Mouse (Mus musculus): ENCODE measurements around the gene Itsn2. TPM values are rescaled to one million over a fixed set of nuclear protein-coding genes. Genes with fewer than 3 reads are reported as not detected.
A peak's percentile ranks its signal among the peaks of the same experiment; 100 is the strongest.

The Itsn2 gene
- polyA plus RNA-seq, 1 experiment from 2014 or later = 44.0 TPM

- no peak for DNase-seq (ENCODE audit: low spot score)
- Histone ChIP-seq H3K4me2 (ENCODE audit: low read depth, low read length) (no peak overlapping the region), H3K36me3 (ENCODE audit: control insufficient read depth, insufficient read depth, low read length) (peaks cover 58% of the 10 kb centered on the region), H3K9me3 (ENCODE audit: control insufficient read depth, low read length) (no peaks in the 10 kb centered on the region), H3K4me1 (ENCODE audit: control insufficient read depth, insufficient read depth, low read length) (no peaks in the 10 kb centered on the region), H3K27ac (replicated peaks; ENCODE audit: low read depth, low read length) (no peak overlapping the region), H3K27me3 (replicated peaks; ENCODE audit: control insufficient read depth, insufficient read depth, low read length) (no peaks in the 10 kb centered on the region), H3K9ac (ENCODE audit: low read depth, low read length) (no peak overlapping the region), H3K4me3 (ENCODE audit: low read depth, low read length) (no peak overlapping the region)
- ATAC-seq (ENCODE audit: low read depth) = no peak
- 85% methylated on average over 4 of the region's 4 CpGs for WGBS
These were observed 115.9 kb downstream of the Itsn2 start for GRCm38 (mm10) chr12:4708296-4708695.

GRCm38 (mm10) chr12:4708881-4709604, 116.6 kb downstream of the Itsn2 start:
- H3K4me3 ChIP-seq (ENCODE audit: low read depth, low read length) = no peak overlapping the region
- no peaks in the 10 kb centered on the region for H3K27me3 ChIP-seq (replicated peaks; ENCODE audit: control insufficient read depth, insufficient read depth, low read length)
- H3K9ac ChIP-seq (ENCODE audit: low read depth, low read length) = no peak overlapping the region
- DNase-seq (ENCODE audit: low spot score) = peak; percentile 62
- 84% methylated on average over 8 of the region's 8 CpGs for WGBS
- peaks cover 59% of the 10 kb centered on the region for H3K36me3 ChIP-seq (ENCODE audit: control insufficient read depth, insufficient read depth, low read length)
- ATAC-seq (ENCODE audit: low read depth) = peak; percentile 90
- H3K9me3 ChIP-seq (ENCODE audit: control insufficient read depth, low read length) = no peaks in the 10 kb centered on the region
- no peak overlapping the region for H3K4me2 ChIP-seq (ENCODE audit: low read depth, low read length)
- no peak overlapping the region for H3K27ac ChIP-seq (replicated peaks; ENCODE audit: low read depth, low read length)
- no peaks in the 10 kb centered on the region for H3K4me1 ChIP-seq (ENCODE audit: control insufficient read depth, insufficient read depth, low read length)

GRCm38 (mm10) chr12:4709926-4710325, 117.5 kb downstream of the Itsn2 start:
- H3K9me3 ChIP-seq (ENCODE audit: control insufficient read depth, low read length) = no peaks in the 10 kb centered on the region
- no peaks in the 10 kb centered on the region for H3K27me3 ChIP-seq (replicated peaks; ENCODE audit: control insufficient read depth, insufficient read depth, low read length)
- H3K9ac ChIP-seq (ENCODE audit: low read depth, low read length) = no peak overlapping the region
- 92% methylated on average over 7 of the region's 7 CpGs for WGBS
- H3K4me1 ChIP-seq (ENCODE audit: control insufficient read depth, insufficient read depth, low read length) = no peaks in the 10 kb centered on the region
- no peak overlapping the region for H3K4me2 ChIP-seq (ENCODE audit: low read depth, low read length)
- H3K36me3 ChIP-seq (ENCODE audit: control insufficient read depth, insufficient read depth, low read length) = peaks cover 59% of the 10 kb centered on the region
- H3K27ac ChIP-seq (replicated peaks; ENCODE audit: low read depth, low read length) = no peak overlapping the region
- ATAC-seq (ENCODE audit: low read depth) (no peak), DNase-seq (ENCODE audit: low spot score) (no peak)
- H3K4me3 ChIP-seq (ENCODE audit: low read depth, low read length) = no peak overlapping the region

GRCm38 (mm10) chr12:4713361-4713760, 120.9 kb downstream of the Itsn2 start:
- DNase-seq (ENCODE audit: low spot score) (no peak), ATAC-seq (ENCODE audit: low read depth) (no peak)
- Histone ChIP-seq H3K27me3 (replicated peaks; ENCODE audit: control insufficient read depth, insufficient read depth, low read length) (no peaks in the 10 kb centered on the region), H3K27ac (replicated peaks; ENCODE audit: low read depth, low read length) (no peak overlapping the region), H3K36me3 (ENCODE audit: control insufficient read depth, insufficient read depth, low read length) (peaks cover 42% of the 10 kb centered on the region), H3K9ac (ENCODE audit: low read depth, low read length) (no peak overlapping the region), H3K4me1 (ENCODE audit: control insufficient read depth, insufficient read depth, low read length) (no peaks in the 10 kb centered on the region; the same call in 1 of the 2 replicates), H3K4me3 (ENCODE audit: low read depth, low read length) (no peak overlapping the region), H3K4me2 (ENCODE audit: low read depth, low read length) (no peak overlapping the region), H3K9me3 (ENCODE audit: control insufficient read depth, low read length) (no peaks in the 10 kb centered on the region)
- 72% methylated on average over 4 of the region's 4 CpGs for WGBS

GRCm38 (mm10) chr12:4715606-4716005, 123.2 kb downstream of the Itsn2 start:
- DNase-seq (ENCODE audit: low spot score) = no peak
- H3K27me3 ChIP-seq (replicated peaks; ENCODE audit: control insufficient read depth, insufficient read depth, low read length) = no peaks in the 10 kb centered on the region

GRCm38 (mm10) chr12:4717417-4717816, 125.0 kb downstream of the Itsn2 start:
- Histone ChIP-seq H3K9me3 (ENCODE audit: control insufficient read depth, low read length) (no peaks in the 10 kb centered on the region), H3K27me3 (replicated peaks; ENCODE audit: control insufficient read depth, insufficient read depth, low read length) (no peaks in the 10 kb centered on the region), H3K36me3 (ENCODE audit: control insufficient read depth, insufficient read depth, low read length) (peaks cover 9% of the 10 kb centered on the region), H3K4me3 (ENCODE audit: low read depth, low read length) (no peak overlapping the region), H3K9ac (ENCODE audit: low read depth, low read length) (no peak overlapping the region), H3K4me2 (ENCODE audit: low read depth, low read length) (peak overlapping the region; percentile 29), H3K4me1 (ENCODE audit: control insufficient read depth, insufficient read depth, low read length) (no peaks in the 10 kb centered on the region; the same call in 1 of the 2 replicates), H3K27ac (replicated peaks; ENCODE audit: low read depth, low read length) (no peak overlapping the region)
- peak; percentile 66 for DNase-seq (ENCODE audit: low spot score)
- peak; percentile 92 for ATAC-seq (ENCODE audit: low read depth)
- 8% methylated on average over 7 of the region's 7 CpGs for WGBS

More at GRCm38 (mm10) chr12:4715606-4716005, 123.2 kb downstream of the Itsn2 start:
- Histone ChIP-seq H3K9me3 (ENCODE audit: control insufficient read depth, low read length) (no peaks in the 10 kb centered on the region), H3K4me3 (ENCODE audit: low read depth, low read length) (no peak overlapping the region), H3K27ac (replicated peaks; ENCODE audit: low read depth, low read length) (no peak overlapping the region), H3K9ac (ENCODE audit: low read depth, low read length) (no peak overlapping the region), H3K4me1 (ENCODE audit: control insufficient read depth, insufficient read depth, low read length) (no peaks in the 10 kb centered on the region; the same call in 1 of the 2 replicates), H3K36me3 (ENCODE audit: control insufficient read depth, insufficient read depth, low read length) (peaks cover 20% of the 10 kb centered on the region), H3K4me2 (ENCODE audit: low read depth, low read length) (no peak overlapping the region)
- ATAC-seq (ENCODE audit: low read depth) = no peak
- WGBS = 79% methylated on average over 10 of the region's 10 CpGs

- WGBS = 77% methylated on average over 13 of the region's 13 CpGs
- no peak for ATAC-seq (ENCODE audit: low read depth)
These were observed 126.8 kb downstream of the Itsn2 start for GRCm38 (mm10) chr12:4719066-4719761.

GRCm38 (mm10) chr12:4719762-4720754, 127.6 kb downstream of the Itsn2 start:
- DNase-seq (ENCODE audit: low spot score) (no peak), ATAC-seq (ENCODE audit: low read depth) (no peak)
- Histone ChIP-seq H3K4me1 (ENCODE audit: control insufficient read depth, insufficient read depth, low read length) (no peaks in the 10 kb centered on the region; the same call in 1 of the 2 replicates), H3K36me3 (ENCODE audit: control insufficient read depth, insufficient read depth, low read length) (no peaks in the 10 kb centered on the region), H3K9ac (ENCODE audit: low read depth, low read length) (no peak overlapping the region), H3K27ac (replicated peaks; ENCODE audit: low read depth, low read length) (no peak overlapping the region), H3K27me3 (replicated peaks; ENCODE audit: control insufficient read depth, insufficient read depth, low read length) (no peaks in the 10 kb centered on the region), H3K4me3 (ENCODE audit: low read depth, low read length) (no peak overlapping the region), H3K9me3 (ENCODE audit: control insufficient read depth, low read length) (no peaks in the 10 kb centered on the region), H3K4me2 (ENCODE audit: low read depth, low read length) (no peak overlapping the region)
- 79% methylated on average over 17 of the region's 17 CpGs for WGBS

More at GRCm38 (mm10) chr12:4719066-4719761, 126.8 kb downstream of the Itsn2 start:
- no peak for DNase-seq (ENCODE audit: low spot score)
- Histone ChIP-seq H3K27ac (replicated peaks; ENCODE audit: low read depth, low read length) (no peak overlapping the region), H3K4me2 (ENCODE audit: low read depth, low read length) (no peak overlapping the region), H3K9me3 (ENCODE audit: control insufficient read depth, low read length) (no peaks in the 10 kb centered on the region), H3K36me3 (ENCODE audit: control insufficient read depth, insufficient read depth, low read length) (no peaks in the 10 kb centered on the region), H3K4me3 (ENCODE audit: low read depth, low read length) (no peak overlapping the region), H3K4me1 (ENCODE audit: control insufficient read depth, insufficient read depth, low read length) (no peaks in the 10 kb centered on the region; the same call in 1 of the 2 replicates), H3K9ac (ENCODE audit: low read depth, low read length) (no peak overlapping the region), H3K27me3 (replicated peaks; ENCODE audit: control insufficient read depth, insufficient read depth, low read length) (no peaks in the 10 kb centered on the region)
